Mouse (Mus musculus) kidney, adult 2 months (tissue): Measurements from ENCODE around the gene Sult2b1. TPM values are rescaled to one million over a fixed set of nuclear protein-coding genes. Genes with fewer than 3 reads are reported as not detected.

Source experiments
- DNase-seq: peaks from one replicate; pipeline ENCODE4 v3.0.0; 2021
- H3K27ac ChIP-seq: fragments of 200-500 bp; 2 replicates; pipeline ENCODE4 v1.5.1; 2012; ENCODE audit warnings: low read depth, low read length, control low read depth, inconsistent platforms; ENCODE audit not compliant: insufficient read depth
- H3K27me3 ChIP-seq: fragments of 200-500 bp; replicated peaks from 2 replicates; pipeline ENCODE4 v1.6.1; 2012; ENCODE audit warnings: mild to moderate bottlenecking, moderate library complexity, low read length, inconsistent platforms; ENCODE audit not compliant: control insufficient read depth, insufficient read depth
- H3K36me3 ChIP-seq: fragments of 200-500 bp; 2 replicates; pipeline ENCODE4 v1.6.1; 2012; ENCODE audit warnings: mild to moderate bottlenecking, moderate library complexity, low read length, inconsistent platforms; ENCODE audit not compliant: control insufficient read depth, insufficient read depth
- H3K4me1 ChIP-seq: fragments of 200-500 bp; 2 replicates; pipeline ENCODE4 v1.6.1; 2011; ENCODE audit warnings: low read length; ENCODE audit not compliant: control insufficient read depth, insufficient read depth
- H3K4me3 ChIP-seq: fragments of 200-500 bp; 2 replicates; pipeline ENCODE4 v1.5.1; 2011; ENCODE audit warnings: mild to moderate bottlenecking, low read depth, low read length, control low read depth; ENCODE audit not compliant: insufficient read depth
- CTCF ChIP-seq: fragments of 200-500 bp; conservative IDR thresholded peaks from 2 replicates; pipeline ENCODE4 v1.5.1; 2011; ENCODE audit warnings: low read depth, mild to moderate bottlenecking, control low read depth, low read length, moderate library complexity, mixed read lengths; ENCODE audit not compliant: insufficient read depth, insufficient read length
- POLR2A ChIP-seq: fragments of 200-500 bp; IDR thresholded peaks from one replicate; pipeline ENCODE4 v1.6.1; 2011; ENCODE audit warnings: low read depth, low read length, control low read depth
- WGBS: fragments of 180-500 bp; shearing (Covaris S2); methylation state at CpG from one replicate; pipeline ENCODE4 v1.1.7; 2018; 5-methylcytosine and 5-hydroxymethylcytosine counted together
- polyA plus RNA-seq: library from polyadenylated mRNA; depleted of rRNA; stranded (reverse); fragments of >200 nt; gene quantifications from 2 replicates; pipeline ENCODE4 v1.2.3, GENCODE M21; 2012

Sult2b1 gene
- polyA plus RNA-seq, 1 experiment, result 6.1 TPM

GRCm38 (mm10) chr7:45766764-45767163, 17.7 kb downstream of the Sult2b1 start:
- H3K4me3 ChIP-seq, result no peak overlapping the region
- H3K4me1 ChIP-seq, result peaks cover 12% of the 10 kb centered on the region
- no peak for DNase-seq
- TF ChIP-seq POLR2A (no peak), CTCF (no peak)
- H3K27ac ChIP-seq, result no peak overlapping the region
- H3K36me3 ChIP-seq, result no peaks in the 10 kb centered on the region
- H3K27me3 ChIP-seq, result no peaks in the 10 kb centered on the region
- WGBS, result 61% methylated on average over 8 of the region's 8 CpGs

DNA sequence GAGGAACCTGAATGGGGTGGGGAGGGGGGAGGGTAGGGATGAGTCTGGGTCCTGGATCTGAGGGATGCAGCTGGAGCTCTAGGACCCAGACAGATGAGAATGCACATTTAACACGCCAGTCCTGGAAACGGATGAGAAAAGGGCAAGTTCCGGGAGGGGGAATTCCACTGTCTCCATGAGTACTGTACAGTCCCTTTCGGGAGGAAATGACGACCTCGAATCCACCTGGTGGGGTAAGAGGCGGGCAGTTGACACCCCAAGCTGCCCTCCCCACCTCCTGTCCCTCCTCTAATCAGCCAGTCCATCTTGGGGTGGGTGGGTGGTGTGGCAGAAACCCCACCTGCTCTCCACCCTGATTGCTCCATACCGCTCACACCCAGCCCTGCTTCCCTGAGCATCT, 18.5 kb downstream of the Sult2b1 start:
- no peaks in the 10 kb centered on the region for H3K36me3 ChIP-seq
- DNase-seq, result no peak
- H3K27ac ChIP-seq, result no peak overlapping the region
- no peak for TF ChIP-seq POLR2A
- no peak for TF ChIP-seq CTCF
- H3K4me3 ChIP-seq, result no peak overlapping the region
- H3K27me3 ChIP-seq, result no peaks in the 10 kb centered on the region
- H3K4me1 ChIP-seq, result peaks cover 10% of the 10 kb centered on the region
- 49% methylated on average over 8 of the region's 8 CpGs for WGBS

- H3K4me3 ChIP-seq, result no peak overlapping the region
Measured at GRCm38 (mm10) chr7:45760151-45760550, 24.3 kb downstream of the Sult2b1 start.

GRCm38 (mm10) chr7:45759400-45759799, 25.1 kb downstream of the Sult2b1 start:
- Histone ChIP-seq H3K27ac (peak overlapping the region; percentile 25; the same call in 1 of the 2 replicates), H3K27me3 (no peaks in the 10 kb centered on the region), H3K4me1 (no peaks in the 10 kb centered on the region), H3K4me3 (peak overlapping the region; percentile 24; the same call in 1 of the 2 replicates), H3K36me3 (no peaks in the 10 kb centered on the region)
- WGBS, result 9% methylated on average over 26 of the region's 27 CpGs
- peak; percentile 87 for DNase-seq
- TF ChIP-seq CTCF (no peak; the same call in 1 of the 2 replicates), POLR2A (no peak)

More at GRCm38 (mm10) chr7:45760151-45760550, 24.3 kb downstream of the Sult2b1 start:
- WGBS, result 79% methylated on average over 5 of the region's 5 CpGs
- Histone ChIP-seq H3K27me3 (no peaks in the 10 kb centered on the region), H3K4me1 (no peaks in the 10 kb centered on the region), H3K27ac (no peak overlapping the region), H3K36me3 (no peaks in the 10 kb centered on the region)
- TF ChIP-seq CTCF, result no peak
- no peak for TF ChIP-seq POLR2A
- DNase-seq, result no peak

DNA sequence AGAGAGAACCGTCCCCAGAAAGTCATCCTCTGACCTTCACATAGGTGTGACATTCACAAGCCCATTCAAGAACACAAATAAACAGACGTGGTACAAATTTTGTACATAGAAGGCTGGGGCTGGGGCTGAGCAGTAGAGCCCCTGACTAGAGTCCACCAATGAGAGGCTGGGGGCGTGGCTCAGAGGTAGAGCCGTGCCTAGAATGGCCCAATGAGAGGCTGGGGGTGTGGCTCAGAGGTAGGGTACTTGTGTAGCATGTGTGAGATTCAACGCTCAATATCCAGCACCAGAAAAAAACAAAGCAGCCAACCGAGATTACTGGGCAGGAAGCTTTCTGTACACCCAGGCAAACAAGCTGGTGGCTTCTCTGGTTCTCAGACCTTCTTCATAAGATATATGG, 28.8 kb downstream of the Sult2b1 start:
- Histone ChIP-seq H3K36me3 (no peaks in the 10 kb centered on the region), H3K4me3 (no peak overlapping the region), H3K4me1 (no peaks in the 10 kb centered on the region; the same call in 1 of the 2 replicates), H3K27me3 (no peaks in the 10 kb centered on the region), H3K27ac (no peak overlapping the region)
- no peak for TF ChIP-seq POLR2A
- TF ChIP-seq CTCF, result no peak
- DNase-seq, result no peak
- 77% methylated on average over 6 of the region's 6 CpGs for WGBS

- no peaks in the 10 kb centered on the region for H3K36me3 ChIP-seq
- TF ChIP-seq CTCF (no peak), POLR2A (no peak)
- 33% methylated on average over 9 of the region's 9 CpGs for WGBS
- H3K4me3 ChIP-seq, result no peak overlapping the region
- no peak overlapping the region for H3K27ac ChIP-seq
- H3K27me3 ChIP-seq, result no peaks in the 10 kb centered on the region
- H3K4me1 ChIP-seq, result peaks cover 3% of the 10 kb centered on the region; the same call in 1 of the 2 replicates
- DNase-seq, result peak; percentile 52
Measured at GRCm38 (mm10) chr7:45750162-45750561, 34.3 kb downstream of the Sult2b1 start.

DNA sequence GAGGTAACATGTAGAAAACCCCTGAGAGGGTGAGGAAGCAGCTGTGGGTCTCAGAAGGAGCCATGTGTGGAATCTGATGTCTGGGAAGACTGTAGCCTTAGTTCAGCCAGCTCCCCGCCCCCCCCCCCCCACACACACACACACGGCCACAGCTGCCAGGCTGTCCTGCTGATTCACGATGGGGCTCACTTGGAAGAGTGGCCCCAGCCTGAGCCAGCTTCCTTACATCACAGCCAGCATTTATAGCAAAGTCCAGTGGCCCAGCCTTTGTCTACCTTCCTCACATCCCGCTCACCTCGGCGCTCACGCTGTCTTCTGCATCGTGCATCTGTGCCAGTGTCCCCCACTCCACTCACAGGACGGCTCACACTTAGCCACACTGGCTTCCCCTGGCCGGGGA, 35.1 kb downstream of the Sult2b1 start:
- TF ChIP-seq POLR2A (no peak), CTCF (no peak)
- Histone ChIP-seq H3K27me3 (no peaks in the 10 kb centered on the region), H3K4me1 (peaks cover 3% of the 10 kb centered on the region; the same call in 1 of the 2 replicates), H3K4me3 (no peak overlapping the region), H3K27ac (no peak overlapping the region), H3K36me3 (no peaks in the 10 kb centered on the region)
- no peak for DNase-seq
- WGBS, result 39% methylated on average over 10 of the region's 10 CpGs
